Mouse (Mus musculus): ENCODE measurements around the gene Hormad2.

Hormad2 gene

GRCm38 (mm10) chr11:4304203-4304602 is 136.7 kb downstream of the Hormad2 start:
- DNase-seq (ENCODE audit: extremely low spot score, low spot score), result no peak

- no peak for DNase-seq (ENCODE audit: extremely low spot score, low spot score)
Measured at GRCm38 (mm10) chr11:4303033-4303432, 137.9 kb downstream of the Hormad2 start.

- no peak for DNase-seq (ENCODE audit: extremely low spot score, low spot score)
Measured at GRCm38 (mm10) chr11:4302363-4302913, 138.5 kb downstream of the Hormad2 start.

- DNase-seq (ENCODE audit: extremely low spot score, low spot score), result no peak
Measured at GRCm38 (mm10) chr11:4300683-4301082, 140.2 kb downstream of the Hormad2 start.

- DNase-seq (ENCODE audit: extremely low spot score, low spot score), result no peak
Measured at GRCm38 (mm10) chr11:4299735-4300474, 141.0 kb downstream of the Hormad2 start.

- DNase-seq (ENCODE audit: extremely low spot score, low spot score), result no peak
Measured at GRCm38 (mm10) chr11:4299191-4299590, 141.7 kb downstream of the Hormad2 start.

- no peak for DNase-seq (ENCODE audit: extremely low spot score, low spot score)
Measured at GRCm38 (mm10) chr11:4298615-4299014, 142.3 kb downstream of the Hormad2 start.

- no peak for DNase-seq (ENCODE audit: extremely low spot score, low spot score)
Measured at GRCm38 (mm10) chr11:4297753-4298152, 143.2 kb downstream of the Hormad2 start.

- no peak for DNase-seq (ENCODE audit: extremely low spot score, low spot score)
Measured at GRCm38 (mm10) chr11:4296610-4297275, 144.2 kb downstream of the Hormad2 start.

All from neural tube, embryonic 10.5 days (tissue).